Mouse (Mus musculus): ENCODE results near the gene Btnl4.

The Btnl4 gene

GRCm38 (mm10) chr17:34437606-34438005 lies 39.5 kb downstream of the Btnl4 start:
- no peak for DNase-seq (ENCODE audit: low spot score)

GRCm38 (mm10) chr17:34437120-34437519 lies 40.0 kb downstream of the Btnl4 start:
- no peak for DNase-seq (ENCODE audit: low spot score)

GRCm38 (mm10) chr17:34427597-34427996 lies 49.5 kb downstream of the Btnl4 start:
- no peak for DNase-seq (ENCODE audit: low spot score)

GRCm38 (mm10) chr17:34420014-34420413 lies 57.1 kb downstream of the Btnl4 start:
- no peak for DNase-seq (ENCODE audit: low spot score)

All from urinary bladder, postnatal 14 days (tissue).